Mouse (Mus musculus): ENCODE results near the gene Calhm6.

Gene Calhm6

GRCm38 (mm10) chr10:34096418-34096883 lies 31.3 kb downstream of the Calhm6 start, which contains the start of gene Calhm5:
Gene Calhm5, minus strand, starts transcription at chr10:34096519.
- DNase-seq (ENCODE audit: low spot score in 2 of 2): peak; percentile 66 to 75

GRCm38 (mm10) chr10:34095964-34096363 lies 31.8 kb downstream of the Calhm6 start:
- peak in 1 of 2 experiments; percentile 3 for DNase-seq (ENCODE audit: low spot score in 2 of 2)

GRCm38 (mm10) chr10:34095147-34095546 lies 32.6 kb downstream of the Calhm6 start:
- no peak for DNase-seq (ENCODE audit: low spot score in 2 of 2)

GRCm38 (mm10) chr10:34091888-34092287 lies 35.9 kb downstream of the Calhm6 start:
- no peak for DNase-seq (ENCODE audit: low spot score in 2 of 2)

- no peak for DNase-seq (ENCODE audit: low spot score in 2 of 2)
Measured at GRCm38 (mm10) chr10:34090481-34090880, 37.3 kb downstream of the Calhm6 start.

- DNase-seq (ENCODE audit: low spot score in 2 of 2): no peak
Measured at GRCm38 (mm10) chr10:34089517-34089916, 38.3 kb downstream of the Calhm6 start.

GRCm38 (mm10) chr10:34088515-34088914 lies 39.3 kb downstream of the Calhm6 start:
- DNase-seq (ENCODE audit: low spot score in 2 of 2): no peak

GRCm38 (mm10) chr10:34086514-34086913 lies 41.3 kb downstream of the Calhm6 start:
- DNase-seq (ENCODE audit: low spot score in 2 of 2): no peak

Data from heart, adult 9 months (tissue).